Mouse (Mus musculus) Muller cell, postnatal 12 days (primary cell): ENCODE measurements at regions not wholly inside any gene's neighbourhood (a gene's known extent, or its start where the extent isn't known, plus 50 kb on each side); places are given as distances from the start of the nearest gene placed in this dataset.

ENCODE experiments used
- DNase-seq: peaks from one replicate; pipeline ENCODE4 v3.0.0-alpha.2; 2015; ENCODE audit errors: inconsistent ontology term

- DNase-seq: peak; percentile 72
These were observed 60.4 kb upstream of the Mbnl1 start for GRCm38 (mm10) chr3:60412206-60412605.

- no peak for DNase-seq
These were observed 58.9 kb upstream of the Mbnl1 start for GRCm38 (mm10) chr3:60413749-60414148.

DNA sequence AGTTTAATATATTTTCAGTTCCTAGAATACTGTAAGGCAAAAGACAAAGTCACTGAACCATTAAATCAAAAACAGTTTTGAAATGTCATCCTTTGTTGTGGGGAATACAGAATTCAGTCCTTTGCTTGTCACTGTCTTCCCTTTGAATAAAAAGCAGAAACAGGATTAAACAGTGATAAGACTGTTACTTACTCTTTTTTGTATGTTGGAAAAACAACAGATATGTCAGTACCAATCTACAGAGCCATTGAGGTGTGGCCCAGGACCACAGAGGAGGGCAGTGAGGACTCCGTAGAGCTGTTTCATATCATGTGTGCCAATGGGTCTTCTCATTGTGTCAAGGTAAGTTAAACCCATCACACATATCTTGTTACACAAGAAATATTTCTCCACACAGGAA, 55.6 kb upstream of the Mbnl1 start:
- peak; percentile 62 for DNase-seq

GRCm38 (mm10) chr3:60418652-60419051, 54.0 kb upstream of the Mbnl1 start:
- DNase-seq: no peak

DNA sequence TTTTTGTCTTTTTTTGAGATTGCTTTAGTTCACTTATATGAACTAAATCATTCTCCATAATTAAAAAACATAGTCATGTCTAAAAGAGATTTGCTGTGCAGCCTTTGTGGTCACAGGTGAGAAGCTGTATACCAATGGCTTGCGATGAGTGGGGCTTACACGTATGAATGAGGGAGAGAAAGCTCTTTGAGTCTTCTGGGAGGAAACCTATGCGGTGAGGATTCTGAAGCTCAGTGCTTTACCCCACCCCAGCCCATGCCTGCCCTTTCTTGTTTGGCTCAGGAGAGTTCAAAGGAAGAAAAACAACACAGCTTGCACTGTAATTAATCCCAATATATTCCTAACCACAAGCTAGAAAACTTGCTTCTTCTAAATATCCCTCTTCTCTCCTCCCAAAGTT, 53.4 kb upstream of the Mbnl1 start:
- no peak for DNase-seq
